Mouse (Mus musculus): ENCODE results near the gene Gm17087.

DNA sequence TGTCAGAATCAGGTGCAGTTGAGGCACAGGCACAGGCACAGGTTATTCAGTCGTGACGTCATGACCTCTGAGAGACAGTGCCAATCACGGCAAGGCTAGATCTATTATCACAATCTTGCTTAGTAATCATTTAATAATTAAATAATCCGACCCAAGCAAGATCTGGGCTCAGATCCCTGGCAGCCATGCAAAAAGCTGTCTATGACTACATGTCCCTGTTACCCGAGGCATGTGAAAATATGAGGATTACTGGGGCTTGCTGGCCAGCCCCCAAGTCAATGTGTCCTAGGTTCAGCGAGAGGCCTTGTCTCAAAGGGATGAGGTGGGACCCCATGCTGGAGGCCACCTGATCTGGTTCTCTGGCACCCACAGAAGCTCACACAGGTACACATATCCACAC, 30.2 kb downstream of the Gm17087 start:
- TF ChIP-seq CTCF (IDR thresholded peaks at IDR 0.05; ENCODE audit: borderline replicate concordance, insufficient read depth, low read length) (no peak), POLR2A (IDR thresholded peaks at IDR 0.05; ENCODE audit: low read depth, low read length) (no peak)
